Mouse (Mus musculus): ENCODE measurements around the gene Ubap2l. TPM values are rescaled to one million over a fixed set of nuclear protein-coding genes. Genes with fewer than 3 reads are reported as not detected.

The Ubap2l gene
- polyA plus RNA-seq (2015; fragmentation: Nextera tagmentation; extraction: Ambion mirVana): 148 and 170 TPM in 2 replicates

DNA sequence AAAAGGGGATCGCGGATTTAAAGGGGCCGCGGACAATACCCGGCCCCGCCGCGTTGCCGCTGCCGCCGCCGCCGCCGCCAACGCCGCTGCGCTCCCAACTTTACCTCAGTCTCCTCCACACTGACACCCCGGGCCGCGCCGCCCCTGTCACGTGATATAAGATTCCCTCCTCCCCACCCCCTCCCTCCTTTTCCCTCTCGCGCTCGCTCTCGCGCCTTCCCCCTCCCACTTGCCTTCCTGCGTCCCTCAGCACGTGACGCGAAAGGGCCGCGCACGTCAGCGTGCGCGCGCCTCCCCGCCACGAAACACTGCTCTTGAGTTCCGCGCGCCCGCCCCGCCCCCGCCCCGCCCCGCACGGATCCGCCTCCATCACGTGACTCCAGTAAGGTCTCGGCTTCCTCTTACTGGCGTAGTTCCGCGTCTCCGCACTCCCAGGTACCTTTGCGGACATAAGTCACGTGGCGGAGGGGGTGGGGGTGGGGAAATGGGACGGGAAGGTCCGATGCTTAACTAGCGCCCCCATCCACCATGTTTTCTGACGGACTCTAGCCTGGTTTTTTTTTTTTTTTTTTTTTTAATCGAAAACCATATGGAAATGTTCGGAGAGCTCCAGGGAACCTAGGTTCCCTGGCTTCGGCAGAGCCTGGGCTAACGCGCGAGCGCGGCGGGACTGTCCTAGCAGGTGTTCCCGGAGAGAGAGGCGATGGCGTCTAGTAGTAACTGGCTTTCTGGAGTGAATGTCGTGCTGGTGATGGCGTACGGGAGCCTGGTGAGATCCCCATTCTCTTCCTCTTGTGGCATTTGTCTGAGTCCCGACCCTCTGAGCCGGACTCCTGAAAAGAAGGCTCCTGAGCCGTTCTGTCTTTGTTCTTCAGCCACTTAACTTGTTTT is at the start of gene Ubap2l:
Gene Ubap2l, minus strand, starts transcription at position 278 of the 891 bp plus-strand sequence.
- Histone ChIP-seq H3K36me3 (peaks cover 28% of the 10 kb centered on the region), H3K27ac (replicated peaks) (peak within 1 kb of the TSS; percentile 95), H3K9ac (peak within 1 kb of the TSS; percentile 99), H3K4me1 (replicated peaks) (peaks cover 46% of the 10 kb centered on the region), H3K4me3 (peak within 1 kb of the TSS; percentile 89), H3K27me3 (no peaks in the 10 kb centered on the region), H3K4me2 (peak within 1 kb of the TSS; percentile 85), H3K9me3 (no peaks in the 10 kb centered on the region)
- WGBS: under 1% methylated on average over 63 of the region's 81 CpGs
- peak; percentile 96 for ATAC-seq (ENCODE audit: low read depth)

DNA sequence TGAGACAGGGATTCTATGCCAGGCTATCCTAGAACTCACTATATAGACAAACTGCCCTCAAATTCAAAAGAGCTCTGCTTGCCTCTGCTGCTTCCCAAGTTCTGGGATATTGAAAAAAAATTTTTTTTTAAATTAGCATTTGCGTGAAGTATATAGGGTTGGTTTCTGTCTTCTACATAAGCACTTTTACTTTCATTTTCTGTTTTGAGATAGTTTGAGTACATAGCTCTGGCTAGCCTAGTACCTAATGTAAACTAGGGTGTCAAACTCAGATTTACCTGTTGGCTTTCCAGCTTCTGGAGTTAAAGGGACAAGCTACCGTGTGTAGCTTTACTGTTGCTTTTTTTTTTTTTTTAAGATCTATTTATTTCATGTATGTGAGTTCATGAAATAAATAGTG is 49.2 kb upstream of the Ubap2l start:
- Histone ChIP-seq H3K27ac (replicated peaks) (no peak overlapping the region), H3K9me3 (no peaks in the 10 kb centered on the region), H3K27me3 (no peaks in the 10 kb centered on the region), H3K4me2 (no peak overlapping the region), H3K4me3 (no peak overlapping the region), H3K36me3 (peaks cover 36% of the 10 kb centered on the region), H3K9ac (no peak overlapping the region), H3K4me1 (replicated peaks) (no peaks in the 10 kb centered on the region)
- 100% methylated on average over 2 of the region's 2 CpGs for WGBS
- no peak for ATAC-seq (ENCODE audit: low read depth)

DNA sequence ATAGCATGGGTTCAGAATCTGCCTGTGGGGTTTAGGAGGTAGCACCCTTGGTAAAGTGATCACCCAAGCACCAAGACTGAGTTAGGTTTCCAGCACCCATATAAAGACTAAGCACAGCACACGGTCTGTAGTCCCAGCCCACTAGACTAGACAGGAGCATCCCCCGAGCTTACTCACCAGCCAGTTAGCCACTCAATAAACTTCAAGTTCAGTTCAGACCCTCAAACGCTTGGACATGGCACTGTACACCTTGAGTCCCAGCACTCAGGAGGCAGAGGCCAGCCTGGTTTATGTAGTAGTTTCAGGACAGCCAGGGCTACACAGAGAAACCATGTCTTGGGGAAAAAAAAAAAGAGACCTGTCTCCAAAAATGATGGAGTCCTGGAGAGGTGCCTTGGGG is 48.6 kb upstream of the Ubap2l start:
- no peak for ATAC-seq (ENCODE audit: low read depth)
- 89% methylated on average over 3 of the region's 3 CpGs for WGBS
- no peak overlapping the region for H3K9ac ChIP-seq
- H3K4me1 ChIP-seq (replicated peaks): no peaks in the 10 kb centered on the region
- H3K9me3 ChIP-seq: no peaks in the 10 kb centered on the region
- H3K27ac ChIP-seq (replicated peaks): no peak overlapping the region
- peaks cover 38% of the 10 kb centered on the region for H3K36me3 ChIP-seq
- H3K27me3 ChIP-seq: no peaks in the 10 kb centered on the region
- H3K4me2 ChIP-seq: no peak overlapping the region
- no peak overlapping the region for H3K4me3 ChIP-seq

DNA sequence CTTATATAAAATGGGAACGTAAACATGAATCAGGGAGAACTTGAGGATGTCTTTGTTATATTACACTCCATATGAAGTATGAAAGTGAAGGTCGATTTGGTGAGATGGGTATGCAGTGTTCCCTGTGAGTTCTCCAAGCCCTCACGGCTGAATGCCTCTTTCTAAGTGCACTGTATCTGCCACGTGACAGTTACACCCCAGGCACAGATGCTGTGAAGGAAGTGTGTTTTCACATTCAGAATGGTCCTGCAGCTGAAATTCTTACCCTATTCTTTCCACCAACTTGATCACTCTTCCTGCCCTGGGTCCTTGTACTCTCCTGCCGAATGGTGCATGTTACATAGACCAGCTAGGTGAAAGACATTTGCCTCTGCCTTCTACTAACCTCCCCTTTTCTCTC is 45.5 kb upstream of the Ubap2l start:
- Histone ChIP-seq H3K4me3 (no peak overlapping the region), H3K27me3 (no peaks in the 10 kb centered on the region), H3K27ac (replicated peaks) (no peak overlapping the region), H3K9ac (no peak overlapping the region), H3K9me3 (no peaks in the 10 kb centered on the region), H3K36me3 (peaks cover 68% of the 10 kb centered on the region), H3K4me2 (no peak overlapping the region), H3K4me1 (replicated peaks) (no peaks in the 10 kb centered on the region)
- WGBS: 88% methylated on average over 5 of the region's 5 CpGs
- no peak for ATAC-seq (ENCODE audit: low read depth)

DNA sequence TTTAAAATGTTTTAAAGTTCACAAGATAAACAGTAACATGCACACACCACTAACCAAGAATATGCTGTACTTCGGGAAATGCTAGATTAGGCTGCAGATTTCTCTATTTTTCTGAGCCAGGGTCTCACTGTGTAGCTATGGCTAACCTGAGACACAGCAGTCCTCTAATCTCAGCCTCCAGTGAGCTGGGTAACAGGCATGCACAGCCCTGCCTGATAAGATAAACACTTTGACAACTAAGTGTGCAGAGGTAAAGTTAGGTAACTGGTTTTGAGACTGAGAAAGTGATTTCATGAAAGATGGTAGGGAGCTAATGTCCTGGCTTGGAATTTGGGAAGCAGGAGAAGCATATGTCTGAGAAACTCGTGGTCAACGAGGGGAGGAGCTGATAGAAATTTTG is 42.0 kb upstream of the Ubap2l start:
- 92% methylated on average over 3 of the region's 3 CpGs for WGBS
- no peaks in the 10 kb centered on the region for H3K9me3 ChIP-seq
- no peaks in the 10 kb centered on the region for H3K4me1 ChIP-seq (replicated peaks)
- H3K36me3 ChIP-seq: peaks cover 82% of the 10 kb centered on the region
- H3K4me3 ChIP-seq: no peak overlapping the region
- H3K27me3 ChIP-seq: no peaks in the 10 kb centered on the region
- H3K27ac ChIP-seq (replicated peaks): no peak overlapping the region
- H3K9ac ChIP-seq: no peak overlapping the region
- ATAC-seq (ENCODE audit: low read depth): no peak
- H3K4me2 ChIP-seq: no peak overlapping the region

DNA sequence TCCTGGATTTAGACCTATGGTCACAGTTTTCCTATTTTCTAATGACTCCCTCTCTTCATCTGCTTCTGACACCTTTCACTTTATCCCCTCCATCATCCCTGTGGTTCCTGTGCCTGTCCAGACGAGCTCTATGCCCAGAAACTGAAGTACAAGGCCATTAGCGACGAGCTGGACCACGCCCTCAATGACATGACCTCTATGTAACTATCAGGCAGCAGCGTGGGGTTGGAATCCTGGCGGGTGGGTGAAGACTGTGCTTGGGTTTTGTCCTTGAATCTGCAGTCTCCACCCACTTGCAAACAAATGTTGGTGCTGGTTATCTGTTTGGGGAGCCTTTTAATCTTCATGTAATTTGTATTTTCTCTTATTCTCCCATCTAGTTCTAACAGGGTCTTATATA is 38.5 kb upstream of the Ubap2l start:
- Histone ChIP-seq H3K36me3 (peaks cover 98% of the 10 kb centered on the region), H3K9me3 (no peaks in the 10 kb centered on the region), H3K4me3 (no peak overlapping the region), H3K4me2 (no peak overlapping the region), H3K4me1 (replicated peaks) (no peaks in the 10 kb centered on the region), H3K27ac (replicated peaks) (no peak overlapping the region), H3K27me3 (no peaks in the 10 kb centered on the region), H3K9ac (no peak overlapping the region)
- WGBS: 93% methylated on average over 6 of the region's 6 CpGs
- ATAC-seq (ENCODE audit: low read depth): no peak

DNA sequence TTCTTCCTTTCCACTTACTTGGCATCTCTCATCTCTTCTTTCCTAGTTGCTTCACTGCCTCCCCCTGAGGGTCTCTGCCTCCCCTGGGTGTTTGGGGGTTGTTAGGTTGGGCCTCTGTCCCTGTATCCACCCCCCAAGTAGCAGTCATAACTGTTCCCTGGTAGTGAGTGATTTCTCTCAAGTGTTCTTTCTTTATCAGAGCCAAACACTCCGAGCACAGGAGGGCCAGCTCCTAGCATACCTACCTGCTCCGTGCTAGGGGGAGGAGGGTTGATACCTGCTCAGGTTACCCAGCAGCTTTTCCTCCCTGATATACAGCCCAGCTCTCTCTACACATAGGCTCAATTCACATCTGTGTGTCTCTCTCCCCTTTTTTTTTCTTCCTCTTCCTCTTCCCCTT is 36.2 kb upstream of the Ubap2l start:
- Histone ChIP-seq H3K9me3 (no peaks in the 10 kb centered on the region), H3K36me3 (peaks cover 75% of the 10 kb centered on the region), H3K4me1 (replicated peaks) (peaks cover 19% of the 10 kb centered on the region), H3K4me3 (no peak overlapping the region), H3K27me3 (no peaks in the 10 kb centered on the region), H3K9ac (no peak overlapping the region), H3K27ac (replicated peaks) (no peak overlapping the region), H3K4me2 (no peak overlapping the region)
- no peak for ATAC-seq (ENCODE audit: low read depth)
- WGBS: 95% methylated on average over 2 of the region's 2 CpGs

DNA sequence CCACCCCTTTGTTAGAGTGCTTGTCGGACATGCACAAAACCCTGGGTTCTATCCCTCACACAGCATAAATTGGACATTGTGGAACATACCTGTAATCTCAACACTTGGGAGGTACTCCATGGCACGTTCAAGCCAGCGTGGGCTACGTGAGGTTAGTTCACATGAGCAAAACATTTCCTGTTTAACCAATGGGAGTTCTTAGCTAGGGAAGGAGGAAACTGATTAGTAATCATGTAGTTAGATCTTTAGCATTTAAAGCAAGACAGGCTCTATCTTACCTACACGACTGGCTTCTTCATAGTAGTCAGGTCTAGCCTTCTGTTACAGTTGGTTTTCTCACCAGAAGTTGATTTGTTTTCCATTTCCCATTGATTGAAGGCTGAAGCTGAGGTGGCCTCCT is 33.6 kb upstream of the Ubap2l start:
- no peak for ATAC-seq (ENCODE audit: low read depth)
- H3K4me2 ChIP-seq: no peak overlapping the region
- peaks cover 44% of the 10 kb centered on the region for H3K4me1 ChIP-seq (replicated peaks)
- no peak overlapping the region for H3K27ac ChIP-seq (replicated peaks)
- 94% methylated on average over 5 of the region's 5 CpGs for WGBS
- H3K9ac ChIP-seq: no peak overlapping the region
- no peaks in the 10 kb centered on the region for H3K27me3 ChIP-seq
- no peak overlapping the region for H3K4me3 ChIP-seq
- H3K36me3 ChIP-seq: peaks cover 51% of the 10 kb centered on the region
- H3K9me3 ChIP-seq: no peaks in the 10 kb centered on the region

DNA sequence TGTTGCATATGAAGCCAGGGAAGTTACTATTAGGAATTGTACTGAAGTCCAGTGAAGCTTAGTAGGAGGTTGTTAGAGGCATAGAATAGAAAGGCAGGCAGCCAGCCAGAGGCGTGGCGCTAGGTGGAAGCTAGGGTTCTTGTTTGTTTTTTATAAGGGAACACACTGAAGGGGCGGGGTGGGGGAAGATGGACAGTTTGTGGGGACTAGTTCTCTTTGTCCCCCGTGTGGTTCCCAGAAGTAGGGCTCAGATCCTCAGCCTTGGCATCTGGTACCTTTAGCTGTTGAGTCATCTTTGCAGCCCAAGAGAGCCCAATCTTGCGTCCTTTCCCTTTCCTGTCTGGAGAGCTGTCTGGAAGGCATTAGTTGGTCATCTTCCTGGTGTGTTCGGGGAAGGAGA is 32.9 kb upstream of the Ubap2l start:
- no peaks in the 10 kb centered on the region for H3K9me3 ChIP-seq
- H3K9ac ChIP-seq: no peak overlapping the region
- peaks cover 43% of the 10 kb centered on the region for H3K36me3 ChIP-seq
- H3K27me3 ChIP-seq: no peaks in the 10 kb centered on the region
- no peak overlapping the region for H3K4me3 ChIP-seq
- no peak for ATAC-seq (ENCODE audit: low read depth)
- H3K27ac ChIP-seq (replicated peaks): 0 out of 2 replicates have a peak overlapping the region, but pooled peaks have one; percentile 33
- 88% methylated on average over 6 of the region's 6 CpGs for WGBS
- H3K4me1 ChIP-seq (replicated peaks): peaks cover 52% of the 10 kb centered on the region
- no peak overlapping the region for H3K4me2 ChIP-seq

DNA sequence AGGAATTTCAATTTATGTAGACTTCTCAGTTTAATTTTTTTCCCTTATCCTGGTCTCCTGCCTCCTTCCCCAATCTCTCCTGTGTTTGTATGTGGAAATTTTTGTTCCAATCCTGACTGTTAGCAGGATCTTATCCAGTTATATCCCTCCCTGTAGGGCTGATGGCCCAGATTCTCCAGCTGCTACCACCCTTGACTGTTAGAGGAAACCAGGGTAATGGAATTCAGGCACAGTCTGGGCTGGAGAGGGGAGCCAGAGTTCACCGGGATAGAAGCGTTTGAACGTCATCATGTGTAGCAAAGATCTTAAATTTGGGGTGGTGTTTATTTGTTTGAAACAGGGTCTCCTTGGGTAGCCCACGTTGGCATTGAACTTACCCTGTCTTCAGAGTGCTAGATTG is 32.4 kb upstream of the Ubap2l start:
- no peak for ATAC-seq (ENCODE audit: low read depth)
- 0 out of 2 replicates have a peak overlapping the region, but pooled peaks have one; percentile 33 for H3K27ac ChIP-seq (replicated peaks)
- 83% methylated on average over 4 of the region's 4 CpGs for WGBS

DNA sequence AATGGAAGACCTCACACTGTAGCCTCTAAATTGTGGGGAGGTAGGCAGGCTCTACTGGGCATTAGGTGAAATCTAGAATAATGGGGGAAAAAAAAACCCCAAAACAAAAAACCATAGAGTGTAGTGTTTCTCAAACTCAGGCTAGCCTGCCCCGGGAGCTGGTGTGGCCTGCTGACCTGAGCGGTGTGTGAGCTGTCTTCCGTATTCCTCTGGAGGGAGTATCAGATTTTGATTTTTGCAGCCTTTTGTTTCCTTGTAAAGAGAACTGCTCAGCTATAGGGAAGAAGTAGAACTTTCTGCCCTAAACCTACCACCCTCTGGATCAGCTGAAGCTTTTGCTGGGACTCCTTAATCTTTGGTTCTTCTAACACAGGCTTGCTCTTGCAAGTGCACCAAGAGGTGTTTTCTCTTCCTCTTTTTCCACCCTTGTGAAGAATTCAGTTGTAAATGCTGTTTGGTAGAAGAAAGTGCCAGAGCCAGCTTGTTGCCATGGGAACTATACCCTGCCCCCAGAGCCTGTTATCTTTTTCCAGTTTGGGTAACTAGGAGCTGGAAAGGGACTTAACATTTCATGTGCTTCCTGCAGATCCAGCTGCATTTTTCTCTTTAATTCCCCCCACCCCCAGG is 31.4 kb upstream of the Ubap2l start:
- WGBS: 58% methylated on average over 3 of the region's 3 CpGs
- Histone ChIP-seq H3K9me3 (no peaks in the 10 kb centered on the region), H3K27me3 (no peaks in the 10 kb centered on the region), H3K9ac (no peak overlapping the region), H3K4me3 (no peak overlapping the region), H3K4me2 (peak overlapping the region; percentile 26), H3K4me1 (replicated peaks) (peaks cover 57% of the 10 kb centered on the region), H3K36me3 (peaks cover 28% of the 10 kb centered on the region), H3K27ac (replicated peaks) (peak overlapping the region; percentile 59)
- ATAC-seq (ENCODE audit: low read depth): no peak

More for the DNA sequence above, 32.4 kb upstream of the Ubap2l start:
- H3K36me3 ChIP-seq: peaks cover 38% of the 10 kb centered on the region
- no peaks in the 10 kb centered on the region for H3K27me3 ChIP-seq
- no peaks in the 10 kb centered on the region for H3K9me3 ChIP-seq
- no peak overlapping the region for H3K4me2 ChIP-seq
- no peak overlapping the region for H3K4me3 ChIP-seq
- H3K4me1 ChIP-seq (replicated peaks): peaks cover 53% of the 10 kb centered on the region
- H3K9ac ChIP-seq: no peak overlapping the region

DNA sequence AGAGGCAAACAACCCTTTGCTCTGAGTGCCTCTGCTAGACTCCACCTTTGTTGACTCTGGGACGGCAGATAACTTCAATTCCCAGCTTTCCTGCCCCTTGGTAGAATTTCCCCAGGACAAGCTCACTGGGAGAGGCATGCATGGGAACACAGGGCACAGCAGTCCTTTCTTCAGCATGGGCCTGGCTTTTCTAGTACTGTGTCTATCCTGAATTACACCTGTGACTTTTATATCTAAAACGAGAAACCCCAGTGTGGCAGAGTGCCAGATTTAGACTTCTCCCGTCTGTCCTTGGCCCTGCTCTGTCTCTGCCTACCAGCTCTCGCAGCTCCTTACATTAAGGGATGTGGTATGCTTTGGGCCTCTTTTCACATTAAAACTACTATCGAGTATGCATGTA is 30.6 kb upstream of the Ubap2l start:
- H3K9ac ChIP-seq: peak overlapping the region; percentile 36; the same call in 1 of the 2 replicates
- H3K4me2 ChIP-seq: peak overlapping the region; percentile 26
- peak overlapping the region; percentile 59; the same call in 1 of the 2 replicates for H3K27ac ChIP-seq (replicated peaks)
- peaks cover 21% of the 10 kb centered on the region for H3K36me3 ChIP-seq
- WGBS: 63% methylated on average over 5 of the region's 5 CpGs
- H3K9me3 ChIP-seq: no peaks in the 10 kb centered on the region
- H3K27me3 ChIP-seq: no peaks in the 10 kb centered on the region
- no peak overlapping the region for H3K4me3 ChIP-seq
- ATAC-seq (ENCODE audit: low read depth): no peak
- H3K4me1 ChIP-seq (replicated peaks): peaks cover 61% of the 10 kb centered on the region

Data from neural tube, embryonic 13.5 days (tissue).